Mouse (Mus musculus) megakaryocyte, embryonic 14.5 days (primary cell): Measurements from ENCODE around the gene Tdp2.

Source experiments
- FLI1 ChIP-seq: IDR thresholded peaks from 2 replicates; pipeline ENCODE4 v1.6.1; 2012; ENCODE audit warnings: low read length, inconsistent platforms, mixed read lengths
- GATA1 ChIP-seq: IDR thresholded peaks from 3 replicates; pipeline ENCODE4 v1.6.1; 2012; ENCODE audit warnings: mixed read lengths, low read length, inconsistent platforms, borderline replicate concordance

GRCm38 (mm10) chr13:24839831-24840230 is 8.4 kb downstream of the Tdp2 start:
- TF ChIP-seq GATA1 (no peak), FLI1 (no peak)
